Mouse (Mus musculus): Measurements from ENCODE around the gene Raph1.

Raph1 gene

DNA sequence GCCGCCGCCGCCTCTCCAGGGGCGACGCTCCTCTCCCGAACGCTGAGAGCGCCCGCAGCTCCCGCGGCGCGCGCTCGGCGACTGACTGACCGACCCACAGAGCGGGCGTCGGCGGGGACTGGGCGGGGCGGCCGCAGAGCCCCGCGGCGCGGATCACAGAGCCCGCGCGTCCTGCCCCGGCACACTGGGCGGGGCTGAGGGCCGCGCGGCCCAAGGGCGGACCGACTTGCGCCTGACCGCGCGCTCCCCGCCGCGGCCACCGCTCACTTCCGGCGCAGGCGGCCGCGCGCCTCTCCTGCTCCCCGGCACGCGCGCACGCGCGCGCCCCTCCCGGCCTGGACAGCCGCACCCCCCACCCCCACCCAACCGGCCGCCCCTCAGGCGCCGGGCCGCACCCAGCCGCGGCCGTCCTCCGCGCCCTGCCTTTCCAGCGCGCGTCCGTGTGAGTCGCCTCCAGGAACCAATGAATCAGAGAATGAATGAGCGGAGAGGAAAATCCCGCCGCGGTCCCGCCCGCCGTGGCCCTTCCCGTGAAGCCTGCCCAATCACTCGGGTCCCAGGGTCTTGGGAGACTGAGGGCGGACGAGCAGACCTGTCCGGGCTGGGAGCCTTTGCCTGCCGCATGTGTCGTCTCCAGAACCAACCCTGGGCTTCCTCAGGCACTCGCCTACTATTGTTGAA lies at the start of gene Raph1:
Gene Raph1, minus strand, starts transcription at position 474 of the 681 bp plus-strand sequence.
- DNase-seq (ENCODE audit: low spot score): peak; percentile 91

DNA sequence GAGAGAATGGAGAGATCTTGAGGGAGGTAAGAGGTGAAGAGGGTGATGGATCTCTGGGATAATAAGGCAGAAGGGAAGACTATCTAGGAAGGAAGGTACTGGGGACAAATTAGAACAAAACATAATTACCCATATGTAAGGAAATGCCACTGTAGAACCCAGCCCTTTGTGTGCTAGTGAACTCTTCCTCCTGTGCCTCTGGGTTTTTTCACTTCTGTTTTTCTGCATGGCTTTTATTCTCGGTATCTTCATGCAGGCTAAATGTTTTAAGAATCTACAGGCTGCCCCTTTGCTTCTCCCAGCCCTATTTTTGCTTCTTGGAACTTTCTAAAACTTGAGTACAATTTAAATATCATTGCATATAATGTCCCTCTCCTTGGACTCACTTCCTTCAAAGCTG lies 48.8 kb upstream of the Raph1 start:
- no peak for DNase-seq (ENCODE audit: low spot score)

GRCm38 (mm10) chr1:60614902-60615301 lies 48.0 kb upstream of the Raph1 start:
- no peak for DNase-seq (ENCODE audit: low spot score)

DNA sequence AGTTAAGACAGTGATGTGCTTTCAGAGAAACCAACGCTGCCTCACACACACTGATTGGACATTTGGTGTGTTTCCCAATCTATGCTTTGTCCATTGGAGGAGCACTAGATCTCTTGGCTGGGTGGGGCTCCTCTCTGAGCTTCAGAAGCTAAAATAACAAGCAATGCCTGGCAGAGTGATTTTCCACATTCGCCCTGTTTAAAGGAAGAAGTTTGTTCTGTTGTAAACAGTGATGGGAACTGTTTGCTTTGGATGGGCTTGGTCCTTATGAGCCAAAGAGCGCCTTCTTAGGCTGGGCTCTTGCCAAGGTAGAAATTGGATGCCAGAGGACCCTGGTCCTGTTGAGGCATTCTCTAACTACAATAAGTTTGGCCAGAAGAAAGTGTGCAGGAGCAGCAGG lies 45.1 kb upstream of the Raph1 start:
- no peak for DNase-seq (ENCODE audit: low spot score)

DNA sequence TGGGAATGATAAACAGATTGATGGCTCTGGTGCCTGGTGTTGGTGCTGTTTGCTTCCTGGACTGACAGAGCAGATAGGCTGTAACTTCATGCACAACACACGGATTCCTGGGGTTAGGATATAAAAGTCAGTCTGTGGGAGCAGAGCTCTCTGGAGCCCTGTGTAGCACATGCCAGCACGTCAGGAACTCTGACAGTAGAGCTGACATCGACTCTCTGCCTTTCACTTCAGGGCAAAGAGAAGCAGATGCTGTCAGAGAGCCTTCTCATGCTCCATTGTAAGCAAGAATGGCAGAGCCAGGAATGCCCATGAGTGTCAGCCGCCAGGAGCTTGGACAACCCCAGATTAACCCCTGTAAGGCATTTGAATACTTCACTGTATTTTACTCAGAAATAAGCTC lies 43.7 kb upstream of the Raph1 start:
- DNase-seq (ENCODE audit: low spot score): no peak

DNA sequence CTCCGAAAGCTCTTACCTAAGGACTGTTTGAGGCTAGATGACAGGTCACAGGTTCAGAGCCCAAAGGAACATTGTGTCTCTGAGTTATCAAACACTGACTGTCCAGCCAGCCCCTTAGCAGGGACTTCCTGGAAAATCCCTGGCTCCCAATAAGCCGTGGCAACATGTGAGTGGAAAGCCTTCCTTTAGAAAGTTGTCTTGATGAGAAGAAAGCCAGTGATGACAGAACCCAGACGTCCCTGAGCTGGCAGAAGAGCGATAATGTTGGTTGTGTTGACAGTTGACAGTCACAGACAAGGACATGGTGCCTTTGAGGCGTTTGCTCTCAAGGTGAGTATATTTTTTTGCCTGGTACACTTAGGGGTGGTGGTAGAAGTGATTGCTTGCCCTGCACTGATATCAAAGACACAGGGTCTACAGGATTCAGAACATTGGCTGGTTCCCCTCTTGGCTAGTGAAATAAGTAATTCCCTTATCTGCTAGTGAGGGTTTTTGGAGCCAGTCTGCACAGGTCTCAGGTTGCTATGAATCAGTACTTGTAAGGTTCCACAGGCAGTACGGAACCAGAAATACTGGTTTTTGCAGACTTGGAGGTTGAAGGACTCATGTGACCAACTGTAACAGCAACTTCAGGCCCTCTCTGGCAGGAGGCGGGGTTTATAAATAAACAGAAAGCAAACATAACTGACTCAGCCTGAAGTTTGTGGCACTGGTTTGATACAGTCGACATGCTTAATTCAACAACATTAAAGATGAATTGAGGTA lies 42.3 kb upstream of the Raph1 start:
- DNase-seq (ENCODE audit: low spot score): no peak

DNA sequence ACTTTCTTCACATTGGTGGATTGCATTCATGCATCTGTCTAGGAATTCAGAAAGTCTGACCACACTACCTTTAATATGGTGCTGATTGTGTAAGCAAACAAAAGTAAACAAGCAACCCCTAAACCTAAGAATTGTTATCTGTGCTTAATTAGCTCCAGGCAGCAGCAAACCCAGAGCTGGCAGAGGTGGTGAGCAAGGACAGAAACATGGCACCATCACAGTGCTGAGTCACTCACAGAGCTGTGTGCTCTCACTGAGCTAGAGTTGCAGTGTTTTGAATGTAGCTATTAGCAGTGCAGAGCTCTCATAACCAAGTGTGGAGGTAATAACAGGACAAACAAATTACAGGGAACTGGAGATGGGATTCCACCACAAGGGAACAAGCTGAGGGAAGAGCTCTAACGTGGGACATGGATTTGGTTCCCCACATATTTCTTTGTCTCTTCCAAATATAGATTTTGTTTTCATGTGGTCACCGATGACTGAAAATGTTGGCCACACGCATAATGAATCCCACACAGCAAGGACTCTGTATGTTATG lies 37.6 kb upstream of the Raph1 start:
- no peak for DNase-seq (ENCODE audit: low spot score)

DNA sequence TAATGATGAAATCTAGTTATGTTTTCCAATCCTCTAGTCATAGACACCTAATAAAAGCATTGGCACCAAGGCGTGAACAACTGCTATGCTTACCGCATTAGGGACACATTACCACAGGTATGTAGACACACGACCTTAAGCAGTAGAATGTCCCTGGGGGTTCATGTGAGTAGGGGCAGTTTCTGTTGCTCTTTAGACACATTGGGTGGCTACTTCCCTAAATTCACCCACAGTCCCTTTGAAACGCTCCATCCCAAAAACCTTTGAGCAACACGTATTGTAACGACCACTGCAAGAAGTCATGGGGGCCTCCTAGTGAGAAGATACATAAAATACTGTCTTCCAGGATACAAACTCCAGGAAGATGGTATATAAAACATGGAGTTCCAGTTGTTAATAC lies 33.8 kb upstream of the Raph1 start:
- DNase-seq (ENCODE audit: low spot score): no peak

DNA sequence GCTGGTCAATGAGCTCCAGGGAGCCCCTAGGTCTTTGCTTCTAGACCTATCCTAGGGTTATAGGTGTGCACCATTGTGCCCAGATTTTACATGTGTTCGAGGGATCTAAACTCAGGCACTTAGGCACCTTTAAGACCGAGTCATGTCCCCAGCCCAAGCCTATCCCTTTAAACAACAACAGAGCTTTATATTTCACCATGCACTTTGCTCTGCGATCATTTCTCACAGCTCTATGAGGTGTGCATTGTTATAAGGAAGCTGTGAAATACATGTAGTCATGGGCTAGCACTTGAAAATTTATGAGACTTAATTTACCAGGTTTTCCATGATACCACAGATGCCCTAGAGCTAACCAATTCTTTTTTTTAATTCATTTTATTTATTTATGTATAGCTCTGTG lies 33.0 kb upstream of the Raph1 start:
- DNase-seq (ENCODE audit: low spot score): no peak

- no peak for DNase-seq (ENCODE audit: low spot score)
Measured at GRCm38 (mm10) chr1:60599013-60599701, 32.3 kb upstream of the Raph1 start.

DNA sequence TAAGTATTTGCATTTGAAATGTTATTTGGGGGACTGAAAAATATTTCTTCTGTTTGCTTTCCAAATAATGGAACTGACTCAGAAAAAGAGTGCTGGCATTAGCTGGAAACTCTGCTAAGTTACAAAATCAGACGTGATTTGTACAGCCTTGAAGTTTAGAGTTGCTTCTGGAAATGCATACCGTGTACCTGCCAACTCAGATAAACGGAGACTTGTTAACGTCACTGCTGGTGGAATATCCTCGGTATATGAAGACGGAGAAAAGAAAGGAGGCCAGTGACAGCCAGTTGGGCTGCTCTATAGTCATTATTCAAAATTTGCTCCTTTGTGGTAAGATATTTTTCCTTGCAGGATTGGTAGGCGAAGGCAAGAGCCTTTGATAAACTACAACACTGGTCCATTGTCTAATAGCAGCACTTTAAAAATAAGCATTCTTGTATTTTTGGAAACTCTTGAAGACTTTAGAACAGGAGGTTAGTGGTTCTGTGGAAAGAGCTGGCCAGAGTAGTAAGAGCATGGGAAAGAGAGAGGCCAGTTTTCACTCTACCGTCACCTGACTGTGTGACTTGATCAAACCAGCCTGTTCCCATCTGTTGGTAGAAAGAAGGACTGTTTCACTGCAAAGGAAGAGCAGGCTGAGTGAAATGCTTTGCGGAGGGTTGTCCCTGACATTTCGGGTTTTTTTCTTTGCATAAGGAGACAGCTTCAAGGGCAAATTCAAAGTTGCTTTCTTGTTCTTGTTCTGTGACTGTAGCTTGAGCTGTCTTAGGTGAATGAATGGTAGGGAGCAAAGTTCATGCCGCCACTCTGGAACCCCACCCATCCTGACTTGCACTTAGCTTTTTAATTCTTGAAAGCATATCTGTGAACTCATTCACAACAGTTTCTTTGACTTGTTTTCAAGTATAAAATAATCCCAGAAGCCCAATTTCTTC lies 29.7 kb upstream of the Raph1 start:
- no peak for DNase-seq (ENCODE audit: low spot score)

GRCm38 (mm10) chr1:60593101-60593500 lies 26.2 kb upstream of the Raph1 start:
- DNase-seq (ENCODE audit: low spot score): no peak

GRCm38 (mm10) chr1:60588887-60589629 lies 22.2 kb upstream of the Raph1 start:
- DNase-seq (ENCODE audit: low spot score): no peak

- DNase-seq (ENCODE audit: low spot score): no peak
Measured at GRCm38 (mm10) chr1:60580990-60581389, 14.1 kb upstream of the Raph1 start.

- DNase-seq (ENCODE audit: low spot score): no peak
Measured at GRCm38 (mm10) chr1:60579886-60580285, 13.0 kb upstream of the Raph1 start.

- DNase-seq (ENCODE audit: low spot score): no peak
Measured at GRCm38 (mm10) chr1:60572699-60573098, 5.8 kb upstream of the Raph1 start.

DNA sequence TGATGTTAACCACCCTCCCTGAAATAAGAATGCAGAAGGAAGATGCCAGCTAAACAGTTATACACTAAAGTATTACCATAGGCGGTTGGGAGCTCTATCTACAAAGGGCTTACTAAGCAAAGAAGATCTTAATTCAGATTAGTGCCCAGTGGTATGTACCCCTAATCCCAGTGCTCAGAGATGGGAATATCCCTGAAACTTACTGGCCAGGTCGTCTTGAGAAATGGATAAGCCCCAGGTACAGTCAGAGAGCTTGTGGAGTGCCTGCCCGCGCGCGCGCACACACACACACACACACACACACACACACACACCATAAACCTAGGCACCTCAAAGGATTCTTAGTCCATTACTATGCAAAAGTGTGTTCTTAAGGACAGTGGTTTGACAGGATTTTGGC lies 2.8 kb upstream of the Raph1 start:
- DNase-seq (ENCODE audit: low spot score): no peak

- DNase-seq (ENCODE audit: low spot score): no peak
Measured at GRCm38 (mm10) chr1:60569210-60569609, 2.3 kb upstream of the Raph1 start.

GRCm38 (mm10) chr1:60567321-60567720 lies 417 bp upstream of the Raph1 start:
- DNase-seq (ENCODE audit: low spot score): no peak

- DNase-seq (ENCODE audit: low spot score): peak; percentile 63
Measured at GRCm38 (mm10) chr1:60565931-60566630, 823 bp downstream of the Raph1 start.

All from retina, embryonic 14.5 days (tissue).